Mouse (Mus musculus): ENCODE measurements around the gene AW822073. TPM values are rescaled to one million over a fixed set of nuclear protein-coding genes. Genes with fewer than 3 reads are reported as not detected.
"Not testable (repeated sequence)": the region's sequence is repeated elsewhere in the genome, so short reads cannot be mapped to it uniquely, and the experiment has no call there.

The AW822073 gene
- not detected in 2 replicates for total RNA-seq (2015; ENCODE audit: low replicate concordance)
- total RNA-seq (2017; ENCODE audit: low replicate concordance): not detected in 2 replicates

DNA sequence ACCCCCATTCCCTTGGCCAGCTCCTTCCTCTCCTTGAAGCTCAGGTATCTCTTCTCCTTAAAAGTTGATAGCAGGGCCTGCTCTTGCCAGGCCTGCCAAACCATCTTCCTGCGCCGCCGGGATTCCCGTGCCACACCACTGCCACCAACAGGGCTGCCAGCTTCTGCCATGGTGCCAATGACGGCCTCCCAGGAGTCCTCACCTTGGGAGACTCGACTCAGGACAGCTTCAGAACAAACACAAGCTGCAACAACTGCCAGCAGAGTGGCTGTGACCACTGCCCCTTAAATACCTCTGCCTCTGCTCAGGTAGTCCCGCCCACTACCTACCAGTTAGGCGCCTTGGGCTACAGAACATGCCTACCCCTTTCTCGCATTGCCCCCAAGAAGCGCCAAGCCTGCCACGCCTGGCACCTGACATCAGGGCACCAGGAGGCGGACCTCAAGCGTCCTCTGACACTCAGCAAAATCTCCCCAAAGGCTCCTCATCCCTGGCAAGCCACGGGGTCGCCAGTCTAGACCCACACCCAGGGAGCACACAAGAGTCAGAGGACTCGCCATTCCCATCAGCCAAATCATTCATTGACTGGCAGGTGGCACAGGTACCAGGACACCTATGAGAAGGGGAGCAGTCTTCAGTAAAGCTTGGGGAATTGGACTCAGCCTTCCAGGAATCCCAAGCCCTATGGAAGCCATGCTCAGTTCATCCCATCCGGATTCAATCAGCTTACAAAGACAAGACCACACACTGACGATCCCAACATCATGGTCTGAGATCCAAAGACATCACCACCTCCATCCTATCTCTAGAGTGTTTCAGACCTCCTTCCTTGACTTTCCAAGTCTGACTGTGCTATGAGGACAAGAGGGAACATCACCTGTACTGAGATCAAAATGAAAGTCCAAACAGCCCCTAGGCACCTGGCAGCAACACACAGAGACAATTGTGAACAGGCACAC lies at the start of gene AW822073:
Gene AW822073 (minus strand): TSS at position 104 of the 959 bp plus-strand sequence.
- ATAC-seq (replicated peaks; ENCODE audit: low FRiP score, poor library complexity, severe bottlenecking): not testable (repeated sequence)

DNA sequence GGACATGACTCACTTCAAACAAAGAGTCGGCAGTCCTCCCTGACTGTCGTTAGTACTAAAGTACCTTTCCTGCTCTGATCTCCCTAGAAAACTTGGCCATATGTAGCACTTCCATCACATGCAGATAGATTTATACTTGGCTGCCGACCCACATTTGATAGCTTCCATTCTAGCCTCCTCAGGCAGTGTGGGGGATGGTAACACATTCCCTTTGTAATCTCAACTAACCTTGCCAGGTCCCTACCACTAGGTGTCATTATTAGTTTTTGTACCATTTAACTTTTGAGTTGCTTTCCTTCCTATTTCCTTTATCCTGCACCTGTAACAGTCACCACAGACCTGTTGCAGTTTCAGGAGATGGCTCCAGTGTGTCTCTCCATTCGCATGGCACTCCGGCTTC lies 33.7 kb upstream of the AW822073 start:
- no peak for ATAC-seq (replicated peaks; ENCODE audit: low FRiP score, poor library complexity, severe bottlenecking)

DNA sequence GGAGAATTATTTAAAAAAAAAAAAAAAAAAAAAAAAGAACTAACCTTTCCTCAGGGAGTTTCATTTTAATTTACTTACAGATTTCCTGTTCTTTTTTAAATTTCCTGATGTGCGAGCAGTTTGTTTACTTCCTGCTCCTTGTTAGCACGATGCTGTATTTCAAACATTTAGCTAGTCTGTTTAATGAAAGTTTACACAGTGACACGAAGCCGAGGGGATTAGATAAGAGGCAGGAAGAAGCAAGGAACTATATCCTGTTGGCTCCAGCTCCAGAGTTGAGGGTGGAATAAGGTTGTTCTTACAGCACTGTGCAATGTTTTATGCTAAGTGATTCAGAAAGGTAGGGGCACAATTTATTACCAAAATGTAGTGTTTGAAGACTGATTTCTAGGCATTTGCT lies 31.2 kb upstream of the AW822073 start:
- ATAC-seq (replicated peaks; ENCODE audit: low FRiP score, poor library complexity, severe bottlenecking): no peak

DNA sequence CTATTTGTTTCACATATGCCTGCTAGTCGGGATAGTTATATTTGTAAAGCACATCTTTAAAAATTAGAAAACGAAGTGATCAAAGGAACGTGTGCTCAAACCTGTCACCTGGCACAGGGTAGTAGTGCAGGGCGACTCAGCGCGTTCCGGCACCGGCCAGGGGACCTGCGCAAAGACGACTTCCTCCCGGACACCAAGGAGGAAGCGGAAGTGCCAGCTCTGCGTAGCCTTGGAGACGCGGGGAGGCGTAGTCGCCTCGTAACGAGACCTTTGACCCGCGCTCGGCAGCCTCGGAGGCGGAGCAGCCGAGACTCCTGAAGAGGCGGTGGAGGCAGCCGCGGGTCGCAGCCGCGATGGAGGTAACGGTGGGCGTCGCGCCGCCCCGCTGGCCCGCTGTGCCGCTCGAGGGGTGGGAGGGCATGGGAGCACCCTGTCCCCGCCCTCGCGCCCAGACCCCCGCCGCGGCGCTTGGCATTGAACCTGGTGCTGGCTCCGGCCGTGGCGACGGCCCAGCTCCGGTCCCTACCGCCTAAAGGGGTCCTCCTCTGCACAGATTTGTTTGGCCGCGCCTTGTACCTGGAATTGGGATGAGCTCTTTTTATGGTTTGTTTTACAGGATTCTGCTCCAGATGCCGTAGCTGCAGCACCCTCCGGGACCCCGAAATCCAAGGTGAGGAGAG lies 30.6 kb upstream of the AW822073 start, which contains the start of gene Gcc2:
Gene Gcc2 (plus strand): TSS at position 285 of the 680 bp plus-strand sequence.
- ATAC-seq (replicated peaks; ENCODE audit: low FRiP score, poor library complexity, severe bottlenecking): peak; percentile 100

DNA sequence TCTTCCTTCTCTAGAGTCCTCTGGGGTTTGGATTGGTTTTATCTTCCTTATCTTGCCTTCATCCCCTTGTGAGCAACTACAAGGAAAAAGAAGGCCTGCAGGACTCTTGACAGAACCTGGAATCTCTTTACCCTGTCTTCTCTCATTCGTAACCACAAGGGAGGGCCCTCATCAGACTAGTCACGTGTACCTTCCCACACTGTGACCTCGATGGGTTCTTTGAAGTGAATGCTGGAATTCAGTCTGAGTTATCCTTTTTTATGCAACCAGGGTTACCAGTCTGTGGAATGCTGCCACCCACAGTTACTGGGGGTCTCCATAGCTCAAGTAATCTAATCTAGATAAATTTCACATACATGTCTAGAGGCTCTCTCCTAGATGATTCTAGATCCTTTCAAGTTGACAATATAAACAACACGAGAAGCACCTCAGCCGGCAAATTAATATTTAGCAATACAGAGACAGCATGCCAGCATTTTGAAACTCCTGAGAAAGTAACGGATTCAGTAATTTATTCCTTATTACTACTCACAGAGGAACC lies 30.0 kb upstream of the AW822073 start:
- no peak for ATAC-seq (replicated peaks; ENCODE audit: low FRiP score, poor library complexity, severe bottlenecking)

DNA sequence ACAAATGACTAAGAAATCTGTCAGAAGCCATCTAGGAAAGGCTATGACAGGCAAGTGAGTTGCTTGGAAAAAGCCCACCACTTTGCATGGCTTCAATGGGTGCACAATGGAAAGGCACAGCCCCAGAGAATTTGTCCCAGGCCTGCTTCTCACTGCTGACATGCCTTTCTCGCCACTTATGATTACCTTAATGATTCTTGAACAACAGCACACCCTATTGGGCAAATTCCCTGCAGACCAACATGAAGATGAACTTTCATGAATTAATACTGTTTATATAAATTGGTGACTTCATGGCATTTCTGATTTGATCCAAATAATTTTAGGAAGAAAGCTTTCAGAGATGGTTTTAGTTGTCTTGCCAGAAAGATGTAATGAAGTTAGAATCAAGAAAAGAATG lies 24.8 kb upstream of the AW822073 start:
- ATAC-seq (replicated peaks; ENCODE audit: low FRiP score, poor library complexity, severe bottlenecking): no peak

DNA sequence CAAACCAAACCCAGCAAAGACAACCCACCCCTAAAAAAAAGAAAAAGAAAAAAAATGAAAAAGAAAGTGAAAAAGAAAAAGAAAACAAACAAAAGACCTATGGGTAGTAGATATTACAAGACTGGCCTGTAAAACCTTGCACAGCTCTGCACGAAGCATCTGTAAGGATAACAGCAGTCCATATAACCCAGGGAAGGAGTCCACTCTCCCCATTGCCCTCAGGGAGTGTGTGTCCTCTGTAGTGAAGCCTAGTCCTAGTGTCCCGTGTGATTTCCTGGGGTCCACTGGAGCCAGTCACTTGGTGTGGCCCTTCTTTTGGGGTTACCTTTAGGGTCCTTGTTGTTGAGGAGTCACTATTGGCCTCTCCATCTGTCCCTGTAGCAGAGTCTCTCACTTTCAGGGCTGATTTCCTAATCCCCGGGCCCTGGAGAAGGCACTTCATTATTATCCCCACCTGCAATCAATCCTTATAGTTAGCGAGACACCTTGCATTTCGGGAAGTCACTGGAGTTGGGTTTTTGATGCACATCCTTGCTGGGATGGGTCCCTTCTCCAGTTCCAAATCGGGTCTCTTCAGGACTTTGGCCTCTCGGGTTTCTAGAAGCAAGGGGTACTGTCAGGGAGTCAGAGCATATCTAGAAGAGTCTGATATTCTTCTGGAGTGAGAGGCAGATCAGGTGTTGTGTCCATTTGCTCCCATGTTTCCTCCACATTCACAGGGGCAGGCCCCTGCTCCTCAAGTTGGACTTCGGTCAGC lies 14.4 kb upstream of the AW822073 start:
- ATAC-seq (replicated peaks; ENCODE audit: low FRiP score, poor library complexity, severe bottlenecking): peak; percentile 77

DNA sequence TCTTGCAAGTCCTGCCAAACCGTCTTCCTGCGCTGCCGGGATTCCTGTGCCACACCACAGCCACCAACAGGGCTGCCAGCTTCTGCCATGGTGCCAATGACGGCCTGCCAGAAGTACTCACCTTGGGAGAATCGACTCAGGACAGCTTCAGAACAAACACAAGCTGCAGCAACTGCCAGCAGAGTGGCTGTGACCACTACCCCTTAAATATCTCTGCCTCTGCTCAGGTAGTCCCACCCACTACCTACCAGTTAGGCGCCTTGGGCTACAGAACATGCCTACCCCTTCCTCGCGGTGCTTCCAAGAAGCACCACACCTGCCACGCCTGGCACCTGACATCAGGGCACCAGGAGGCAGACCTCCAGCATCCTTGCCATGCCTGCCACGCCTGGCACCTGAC lies 11.9 kb upstream of the AW822073 start, which contains the start of gene Gm4981:
Gene Gm4981 (minus strand): TSS at position 89 of the 400 bp plus-strand sequence.
- ATAC-seq (replicated peaks; ENCODE audit: low FRiP score, poor library complexity, severe bottlenecking): no peak

DNA sequence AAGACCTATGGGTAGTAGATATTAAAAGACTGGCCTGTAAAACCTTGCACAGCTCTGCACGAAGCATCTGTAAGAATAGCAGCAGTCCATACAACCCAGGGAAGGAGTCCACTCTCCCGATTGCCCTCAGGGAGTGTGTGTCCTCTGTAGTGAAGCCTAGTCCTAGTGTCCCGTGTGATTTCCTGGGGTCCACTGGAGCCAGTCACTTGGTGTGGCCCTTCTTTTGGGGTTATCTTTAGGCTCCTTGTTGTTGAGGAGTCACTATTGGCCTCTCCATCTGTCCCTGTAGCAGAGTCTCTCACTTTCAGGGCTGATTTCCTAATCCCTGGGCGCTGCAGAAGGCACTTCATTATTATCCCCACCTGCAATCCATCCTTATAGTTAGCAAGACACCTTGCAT lies 10.3 kb upstream of the AW822073 start:
- not testable (repeated sequence) for ATAC-seq (replicated peaks; ENCODE audit: low FRiP score, poor library complexity, severe bottlenecking)

DNA sequence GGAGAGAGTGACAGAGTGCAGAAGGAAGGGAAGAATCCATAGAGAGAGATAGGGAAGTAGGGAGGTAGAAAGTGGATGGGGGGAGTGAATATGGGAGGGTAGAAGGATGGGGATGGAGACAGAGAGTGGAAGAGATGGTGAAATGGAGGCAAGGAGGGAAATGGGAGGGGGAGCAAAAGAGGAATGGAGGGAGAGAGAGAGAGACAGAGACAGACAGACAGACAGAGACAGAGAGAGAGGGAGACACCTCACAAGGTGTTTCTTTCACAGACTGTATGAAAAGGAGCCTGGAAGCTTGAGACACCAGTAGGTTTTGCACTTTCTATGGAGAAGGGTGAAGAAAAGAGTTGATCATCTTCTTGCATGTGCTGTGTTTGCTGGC lies 9.0 kb upstream of the AW822073 start:
- ATAC-seq (replicated peaks; ENCODE audit: low FRiP score, poor library complexity, severe bottlenecking): not testable (repeated sequence)

DNA sequence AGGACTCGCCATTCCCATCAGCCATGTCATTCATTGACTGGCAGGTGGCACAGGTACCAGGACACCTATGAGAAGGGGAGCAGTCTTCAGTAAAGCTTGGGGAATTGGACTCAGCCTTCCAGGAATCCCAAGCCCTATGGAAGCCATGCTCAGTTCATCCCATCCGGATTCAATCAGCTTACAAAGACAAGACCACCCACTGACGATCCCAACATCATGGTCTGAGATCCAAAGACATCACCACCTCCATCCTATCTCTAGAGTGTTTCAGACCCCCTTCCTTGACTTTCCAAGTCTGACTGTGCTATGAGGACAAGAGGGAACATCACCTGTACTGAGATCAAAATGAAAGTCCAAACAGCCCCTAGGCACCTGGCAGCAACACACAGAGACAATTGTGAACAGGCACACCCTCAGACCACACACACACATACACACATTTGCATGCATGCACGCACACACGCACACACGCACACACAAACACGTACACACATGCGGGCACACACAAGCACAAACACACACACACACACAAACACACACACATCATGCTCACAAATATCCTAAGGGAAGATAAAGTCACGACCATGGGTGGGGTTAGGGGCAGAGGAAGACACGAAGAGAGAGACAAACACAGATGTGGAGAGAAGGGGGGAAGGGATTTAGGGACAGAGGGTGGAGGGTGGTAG lies 8.5 kb upstream of the AW822073 start:
- ATAC-seq (replicated peaks; ENCODE audit: low FRiP score, poor library complexity, severe bottlenecking): peak; percentile 16; the same call in 1 of the 2 replicates

DNA sequence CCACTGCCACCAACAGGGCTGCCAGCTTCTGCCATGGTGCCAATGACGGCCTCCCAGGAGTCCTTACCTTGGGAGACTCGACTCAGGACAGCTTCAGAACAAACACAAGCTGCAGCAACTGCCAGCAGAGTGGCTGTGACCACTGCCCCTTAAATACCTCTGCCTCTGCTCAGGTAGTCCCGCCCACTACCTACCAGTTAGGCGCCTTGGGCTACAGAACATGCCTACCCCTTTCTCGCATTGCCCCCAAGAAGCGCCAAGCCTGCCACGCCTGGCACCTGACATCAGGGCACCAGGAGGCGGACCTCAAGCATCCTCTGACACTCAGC lies 7.9 kb upstream of the AW822073 start, which contains the start of gene Duxf3:
Gene Duxf3 (minus strand): TSS at position 35 of the 329 bp plus-strand sequence.
- peak; percentile 43 for ATAC-seq (replicated peaks; ENCODE audit: low FRiP score, poor library complexity, severe bottlenecking)

DNA sequence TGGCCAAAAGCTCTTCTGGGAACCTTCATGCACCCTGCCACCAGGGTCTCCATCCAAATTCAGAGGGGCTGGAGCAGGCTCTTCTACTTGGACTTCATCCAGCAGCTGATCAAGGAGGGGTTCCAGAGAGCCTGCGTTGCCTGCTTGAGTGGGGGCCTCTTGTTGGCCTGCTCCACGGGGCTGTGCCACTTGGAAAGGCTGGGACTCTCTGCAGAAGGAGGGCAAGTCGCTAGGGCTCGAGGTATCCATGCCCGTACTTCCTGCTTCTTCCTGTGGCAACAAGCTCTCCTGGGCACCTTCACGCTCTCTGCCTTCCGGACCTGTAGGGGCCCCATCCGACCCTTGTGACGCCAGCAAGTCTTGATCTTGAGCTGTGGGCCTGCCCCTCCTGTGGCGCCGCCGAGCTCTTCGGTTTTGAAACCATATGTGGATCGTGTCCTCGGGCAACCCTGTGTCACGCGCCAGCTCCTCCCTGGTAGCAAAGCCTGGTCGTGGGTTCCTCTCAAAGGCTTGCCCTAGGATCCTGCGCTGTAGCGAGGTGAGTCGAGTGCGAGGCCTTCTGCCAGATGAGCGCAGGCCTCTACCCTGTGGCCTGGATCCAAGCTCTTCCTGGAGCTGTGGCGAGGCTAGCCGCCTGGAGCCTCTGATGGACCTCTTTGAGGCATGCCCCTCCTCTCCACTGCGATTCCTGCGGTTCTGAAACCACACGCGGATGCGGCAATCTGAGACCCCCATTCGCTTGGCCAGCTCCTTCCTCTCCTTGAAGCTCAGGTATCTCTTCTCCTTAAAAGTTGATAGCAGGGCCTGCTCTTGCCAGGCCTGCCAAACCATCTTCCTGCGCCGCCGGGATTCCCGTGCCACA lies 7.3 kb upstream of the AW822073 start:
- ATAC-seq (replicated peaks; ENCODE audit: low FRiP score, poor library complexity, severe bottlenecking): peak; percentile 57

DNA sequence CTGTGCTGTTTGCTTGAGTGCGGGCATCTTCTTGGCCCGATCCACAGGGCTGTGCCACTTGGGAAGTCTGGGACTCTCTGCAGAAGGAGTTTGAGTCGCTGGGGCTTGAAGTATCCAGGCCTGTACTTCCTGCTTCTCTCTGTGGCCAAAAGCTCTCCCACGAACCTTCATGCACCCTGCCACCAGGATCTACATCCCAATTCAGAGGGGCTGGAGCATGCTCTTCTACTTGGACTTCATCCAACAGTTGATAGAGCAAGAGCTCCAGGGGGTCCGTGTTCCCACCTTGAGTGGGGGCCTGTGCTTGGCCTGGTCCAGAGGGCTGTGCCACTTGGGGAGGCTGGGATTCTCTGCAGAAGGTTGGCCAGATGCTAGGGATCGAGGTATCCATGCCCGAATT lies 6.4 kb upstream of the AW822073 start:
- ATAC-seq (replicated peaks; ENCODE audit: low FRiP score, poor library complexity, severe bottlenecking): not testable (repeated sequence)

DNA sequence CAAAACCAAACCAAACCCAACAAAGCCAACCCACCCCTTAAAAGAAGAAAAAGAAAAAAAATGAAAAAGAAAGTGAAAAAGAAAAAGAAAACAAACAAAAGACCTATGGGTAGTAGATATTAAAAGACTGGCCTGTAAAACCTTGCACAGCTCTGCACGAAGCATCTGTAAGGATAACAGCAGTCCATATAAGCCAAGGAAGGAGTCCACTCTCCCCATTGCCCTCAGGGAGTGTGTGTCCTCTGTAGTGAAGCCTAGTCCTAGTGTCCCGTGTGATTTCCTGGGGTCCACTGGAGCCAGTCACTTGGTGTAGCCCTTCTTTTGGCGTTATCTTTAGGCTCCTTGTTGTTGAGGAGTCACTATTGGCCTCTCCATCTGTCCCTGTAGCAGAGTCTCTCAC lies 5.3 kb upstream of the AW822073 start:
- not testable (repeated sequence) for ATAC-seq (replicated peaks; ENCODE audit: low FRiP score, poor library complexity, severe bottlenecking)

DNA sequence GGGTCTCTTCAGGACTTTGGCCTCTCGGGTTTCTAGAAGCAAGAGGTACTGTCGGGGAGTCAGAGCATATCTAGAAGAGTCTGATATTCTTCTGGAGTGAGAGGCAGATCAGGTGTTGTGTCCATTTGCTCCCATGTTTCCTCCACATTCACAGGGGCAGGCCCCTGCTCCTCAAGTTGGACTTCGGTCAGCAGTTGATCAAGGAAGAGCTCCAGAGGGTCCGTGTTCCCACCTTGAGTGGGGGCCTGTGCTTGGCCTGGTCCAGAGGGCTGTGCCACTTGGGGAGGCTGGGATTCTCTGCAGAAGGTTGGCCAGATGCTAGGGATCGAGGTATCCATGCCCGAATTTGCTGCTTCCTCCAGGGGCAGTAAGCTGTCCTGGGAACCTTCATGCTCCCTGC lies 3.1 kb upstream of the AW822073 start:
- not testable (repeated sequence) for ATAC-seq (replicated peaks; ENCODE audit: low FRiP score, poor library complexity, severe bottlenecking)

DNA sequence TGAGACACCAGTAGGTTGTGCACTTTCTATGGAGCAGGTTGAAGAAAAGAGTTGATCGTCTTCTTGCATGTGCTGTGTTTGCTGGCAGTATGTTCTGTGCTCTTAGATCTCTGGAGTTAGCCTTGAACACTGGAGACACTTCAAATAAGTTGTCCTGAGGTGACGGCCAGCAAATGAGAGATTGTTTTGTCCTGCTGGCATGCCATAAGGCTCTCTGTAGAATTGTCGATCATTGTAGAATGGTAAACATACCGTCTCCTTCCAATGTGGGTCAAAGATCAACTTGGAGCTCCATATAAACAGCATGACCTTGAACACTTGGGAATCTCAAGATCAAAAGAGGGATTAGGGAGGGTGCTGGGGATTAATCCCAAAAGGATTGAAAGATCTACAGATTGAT lies 1.6 kb upstream of the AW822073 start:
- ATAC-seq (replicated peaks; ENCODE audit: low FRiP score, poor library complexity, severe bottlenecking): not testable (repeated sequence)
